ENCODE assay signal across 20 mouse cellular contexts in the genomic region with DNA sequence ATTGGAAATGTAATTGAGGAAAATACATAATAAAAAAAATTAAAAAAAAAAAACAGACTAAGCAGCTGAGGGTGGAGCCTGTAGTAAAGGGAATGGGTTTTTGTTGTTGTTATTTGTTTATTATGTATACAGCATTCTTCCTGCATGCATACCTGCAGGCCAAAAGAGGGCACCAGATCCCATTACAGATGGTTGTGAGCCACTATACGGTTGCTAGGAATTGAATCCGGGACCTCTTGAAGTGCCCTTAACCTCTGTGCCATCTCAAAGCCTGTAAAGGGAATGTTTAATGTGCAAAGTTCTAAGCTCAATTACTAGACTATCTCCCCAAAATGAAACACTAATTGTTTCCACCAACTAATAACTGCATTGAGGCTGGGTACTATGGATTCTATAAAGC. TPM values are rescaled to one million over a fixed set of nuclear protein-coding genes. Genes with fewer than 3 reads are reported as not detected.
DNase-seq lines count a peak whose midpoint lies in the region; ATAC-seq and TF ChIP-seq lines count a peak whose summit lies in the region.
"Had no signal": no experiment of that assay in that cellular context is flagged by ENCODE, and none has a peak within 500 bp of the region (broad histone marks: within the 10 kb centered on the region; RNA-seq: fewer than 3 reads in every experiment).

No protein-coding gene starts in this region.

- no peak for DNase-seq in liver, embryonic 14.5 days (ENCODE audit: low read depth in 3 of 3, low spot score in 3 of 3)
- DNase-seq in liver (no peak), ES-CJ7 (ENCODE audit: low read depth, low spot score) (peak; percentile 69)
- DNase-seq in stomach, postnatal 0 days (ENCODE audit: low spot score): no peak
- DNase-seq: adrenal gland, adult 8-10 months; adrenal gland, postnatal 36 days; cerebellum, adult 2 months; cerebellum, postnatal 10 days; embryo, embryonic 11 days; gastrocnemius, adult 2 months; gastrocnemius, postnatal 25 days; heart, postnatal 36 days had no signal

- no peak for ATAC-seq in liver, embryonic 14.5 days (ENCODE audit: insufficient read depth)
- no peak for ATAC-seq in stomach, postnatal 0 days (ENCODE audit: low FRiP score, low TSS enrichment)
- no peak for ATAC-seq in neural tube, embryonic 15.5 days (ENCODE audit: low FRiP score)
- ATAC-seq: forebrain, embryonic 14.5 days; hindbrain, embryonic 16.5 days had no signal

- no peak for TF ChIP-seq EP300 in liver, embryonic 14.5 days (IDR thresholded peaks at IDR 0.05; ENCODE audit: low read depth)
- TF ChIP-seq EP300 in stomach, postnatal 0 days (optimal IDR thresholded peaks at IDR 0.05): no peak

- no peaks in the 10 kb centered on the region for H3K27me3 ChIP-seq in liver, embryonic 14.5 days (ENCODE audit: control insufficient read depth, insufficient read depth, low read length)
- H3K27me3 ChIP-seq in E14TG2a.4 (ENCODE audit: insufficient read depth, low read length): no peaks in the 10 kb centered on the region
- H3K27me3 ChIP-seq in stomach, postnatal 0 days (ENCODE audit: control insufficient read depth, insufficient read depth, low read length): no peaks in the 10 kb centered on the region
- H3K27me3 ChIP-seq in neural tube, embryonic 15.5 days (replicated peaks): no peaks in the 10 kb centered on the region
- H3K27me3 ChIP-seq: embryonic facial prominence, embryonic 15.5 days; heart, embryonic 13.5 days had no signal

- WGBS in liver, embryonic 14.5 days (ENCODE audit: insufficient replicate concordance): 86% methylated on average over 2 of the region's 2 CpGs
- WGBS in stomach, postnatal 0 days: 84% methylated on average over 2 of the region's 2 CpGs
- 83% methylated on average over 2 of the region's 2 CpGs for WGBS in neural tube, embryonic 15.5 days

- H3K9ac ChIP-seq in liver, embryonic 14.5 days (replicated peaks): no peak overlapping the region
- H3K9ac ChIP-seq in stomach, postnatal 0 days (ENCODE audit: low read length): no peak overlapping the region
- no peak overlapping the region for H3K9ac ChIP-seq in neural tube, embryonic 15.5 days (replicated peaks)
- H3K9ac ChIP-seq: embryonic facial prominence, embryonic 15.5 days; heart, embryonic 13.5 days had no signal

- no peaks in the 10 kb centered on the region for H3K9me3 ChIP-seq in liver, embryonic 14.5 days (ENCODE audit: control insufficient read depth, low read length)
- no peaks in the 10 kb centered on the region for H3K9me3 ChIP-seq in E14TG2a.4 (ENCODE audit: low read length)
- no peaks in the 10 kb centered on the region for H3K9me3 ChIP-seq in stomach, postnatal 0 days (ENCODE audit: control insufficient read depth, low read length)
- no peaks in the 10 kb centered on the region for H3K9me3 ChIP-seq in neural tube, embryonic 15.5 days (replicated peaks)
- H3K9me3 ChIP-seq: embryonic facial prominence, embryonic 15.5 days; forebrain, embryonic 10.5 days; heart, embryonic 13.5 days had no signal

- H3K4me3 ChIP-seq in liver, embryonic 14.5 days (ENCODE audit: insufficient read depth in 1 of 2, low read depth in 2 of 2, low read length in 2 of 2): no peak overlapping the region
- H3K4me3 ChIP-seq in E14TG2a.4 (replicated peaks; ENCODE audit: low read length): no peak overlapping the region
- no peak overlapping the region for H3K4me3 ChIP-seq in stomach, postnatal 0 days (ENCODE audit: low read depth, low read length)
- H3K4me3 ChIP-seq in neural tube, embryonic 15.5 days (replicated peaks): no peak overlapping the region
- H3K4me3 ChIP-seq: embryonic facial prominence, embryonic 15.5 days; erythroblast, embryonic 14.5 days; forebrain, embryonic 10.5 days; gastrocnemius, adult 2 months; heart, embryonic 13.5 days had no signal

- TF ChIP-seq CTCF in liver, embryonic 14.5 days (IDR thresholded peaks at IDR 0.05; ENCODE audit: low read depth): peak; percentile 45; the same call in 1 of the 2 replicates
- peak; percentile 8; the same call in 1 of the 2 replicates for TF ChIP-seq CTCF in E14TG2a.4 (conservative IDR thresholded peaks at IDR 0.05; ENCODE audit: low read length)
- TF ChIP-seq CTCF in stomach, postnatal 0 days (IDR thresholded peaks at IDR 0.05; ENCODE audit: low read depth): peak; percentile 27

- H3K4me1 ChIP-seq in liver, embryonic 14.5 days (replicated peaks; ENCODE audit: control insufficient read depth in 2 of 2, insufficient read depth in 2 of 2, low read length in 1 of 2): peaks cover 4 to 6% of the 10 kb centered on the region in 2 experiments; a peak in 3 of 4 replicates
- H3K4me1 ChIP-seq in E14TG2a.4 (replicated peaks; ENCODE audit: low read depth, low read length): peaks cover 76% of the 10 kb centered on the region
- H3K4me1 ChIP-seq in stomach, postnatal 0 days (replicated peaks; ENCODE audit: control insufficient read depth, insufficient read depth): no peaks in the 10 kb centered on the region
- H3K4me1 ChIP-seq in neural tube, embryonic 15.5 days: peaks cover 18% of the 10 kb centered on the region; the same call in 1 of the 2 replicates

- no peak overlapping the region for H3K4me2 ChIP-seq in liver, embryonic 14.5 days (ENCODE audit: low read depth)
- no peak overlapping the region for H3K4me2 ChIP-seq in stomach, postnatal 0 days (replicated peaks; ENCODE audit: low read depth)
- no peak overlapping the region for H3K4me2 ChIP-seq in neural tube, embryonic 15.5 days
- H3K4me2 ChIP-seq: embryonic facial prominence, embryonic 15.5 days; heart, embryonic 13.5 days had no signal

- no peak overlapping the region for H3K27ac ChIP-seq in liver, embryonic 14.5 days
- no peak overlapping the region for H3K27ac ChIP-seq in stomach, postnatal 0 days (replicated peaks)
- no peak overlapping the region for H3K27ac ChIP-seq in neural tube, embryonic 15.5 days (replicated peaks)
- H3K27ac ChIP-seq: embryonic facial prominence, embryonic 15.5 days; forebrain, embryonic 10.5 days; gastrocnemius, adult 2 months; heart, embryonic 13.5 days had no signal

- peaks cover 11% of the 10 kb centered on the region for H3K36me3 ChIP-seq in liver, embryonic 14.5 days (replicated peaks; ENCODE audit: control insufficient read depth, insufficient read depth, low read depth)
- peaks cover 46% of the 10 kb centered on the region for H3K36me3 ChIP-seq in E14TG2a.4 (ENCODE audit: insufficient read depth, low read length)
- no peaks in the 10 kb centered on the region for H3K36me3 ChIP-seq in stomach, postnatal 0 days (ENCODE audit: control insufficient read depth, insufficient read depth, low read length)
- no peaks in the 10 kb centered on the region for H3K36me3 ChIP-seq in neural tube, embryonic 15.5 days

RNA-seq across cellular contexts. Expression of gene Cbx5, which starts 15.5 kb away (rescaled TPM):
- 27.8 and 32.4 TPM in 2 replicates for polyA plus RNA-seq in liver, embryonic 14.5 days (2012; rRNA removed)
- 54.4 and 57.1 TPM in 2 replicates for polyA plus RNA-seq in liver, embryonic 14.5 days (2014; fragmentation: Nextera tagmentation; extraction: Ambion mirVana)
- 23.0 and 26.8 TPM in 2 replicates for polyA plus RNA-seq in stomach, postnatal 0 days (2015; fragmentation: Nextera tagmentation; extraction: Ambion mirVana)
- polyA plus RNA-seq in neural tube, embryonic 15.5 days (2015; fragmentation: Nextera tagmentation; extraction: Ambion mirVana): 102 and 107 TPM in 2 replicates

RNA-seq across cellular contexts. Expression of gene Hnrnpa1, which starts 16.1 kb away (rescaled TPM):
- 329 and 510 TPM in 2 replicates for polyA plus RNA-seq in liver, embryonic 14.5 days (2012; rRNA removed)
- polyA plus RNA-seq in liver, embryonic 14.5 days (2014; fragmentation: Nextera tagmentation; extraction: Ambion mirVana): 240 and 270 TPM in 2 replicates
- polyA plus RNA-seq in stomach, postnatal 0 days (2015; fragmentation: Nextera tagmentation; extraction: Ambion mirVana): 236 and 251 TPM in 2 replicates
- polyA plus RNA-seq in neural tube, embryonic 15.5 days (2015; fragmentation: Nextera tagmentation; extraction: Ambion mirVana): 582 and 600 TPM in 2 replicates

RNA-seq across cellular contexts. Expression of gene Nfe2, which starts 34.0 kb away (rescaled TPM):
- 178 and 222 TPM in 2 replicates for polyA plus RNA-seq in liver, embryonic 14.5 days (2012; rRNA removed)
- polyA plus RNA-seq in liver, embryonic 14.5 days (2014; fragmentation: Nextera tagmentation; extraction: Ambion mirVana): 175 and 184 TPM in 2 replicates
- polyA plus RNA-seq in stomach, postnatal 0 days (2015; fragmentation: Nextera tagmentation; extraction: Ambion mirVana): 0.50 and 0.70 TPM in 2 replicates
- 0.99 and 4.6 TPM in 2 replicates for polyA plus RNA-seq in neural tube, embryonic 15.5 days (2015; fragmentation: Nextera tagmentation; extraction: Ambion mirVana)

RNA-seq across cellular contexts. Expression of gene Copz1, which starts 48.4 kb away (rescaled TPM):
- 118 and 133 TPM in 2 replicates for polyA plus RNA-seq in liver, embryonic 14.5 days (2012; rRNA removed)
- polyA plus RNA-seq in liver, embryonic 14.5 days (2014; fragmentation: Nextera tagmentation; extraction: Ambion mirVana): 205 and 219 TPM in 2 replicates
- polyA plus RNA-seq in stomach, postnatal 0 days (2015; fragmentation: Nextera tagmentation; extraction: Ambion mirVana): 159 and 168 TPM in 2 replicates
- 190 and 207 TPM in 2 replicates for polyA plus RNA-seq in neural tube, embryonic 15.5 days (2015; fragmentation: Nextera tagmentation; extraction: Ambion mirVana)

RNA-seq across cellular contexts. Expression of gene Smug1, which starts 57.3 kb away (rescaled TPM):
- polyA plus RNA-seq in liver, embryonic 14.5 days (2012; rRNA removed): 3.6 and 4.4 TPM in 2 replicates
- polyA plus RNA-seq in liver, embryonic 14.5 days (2014; fragmentation: Nextera tagmentation; extraction: Ambion mirVana): 3.8 and 4.7 TPM in 2 replicates
- 10.6 and 11.2 TPM in 2 replicates for polyA plus RNA-seq in stomach, postnatal 0 days (2015; fragmentation: Nextera tagmentation; extraction: Ambion mirVana)
- 25.8 and 30.9 TPM in 2 replicates for polyA plus RNA-seq in neural tube, embryonic 15.5 days (2015; fragmentation: Nextera tagmentation; extraction: Ambion mirVana)

Comparison
In these comparisons a context has a peak if more than half of its experiments do, and no peak if none do; other contexts are left out.
1. RNA of gene Nfe2, which starts 34.0 kb away (polyA plus RNA-seq): 175 to 222 TPM in liver, embryonic 14.5 days; 0.99 to 4.6 TPM in neural tube, embryonic 15.5 days and 0.50 to 0.70 TPM in stomach, postnatal 0 days; every median in the first group is over 10 times any median in the second.
2. Peak in every context shown above with its lines, with median percentiles within 50 percentile points of each other: CTCF ChIP-seq.